Mouse (Mus musculus): ENCODE measurements around the gene Calml4. TPM values are rescaled to one million over a fixed set of nuclear protein-coding genes. Genes with fewer than 3 reads are reported as not detected.

The Calml4 gene
- polyA plus RNA-seq, 1 experiment, result 0.30 TPM

DNA sequence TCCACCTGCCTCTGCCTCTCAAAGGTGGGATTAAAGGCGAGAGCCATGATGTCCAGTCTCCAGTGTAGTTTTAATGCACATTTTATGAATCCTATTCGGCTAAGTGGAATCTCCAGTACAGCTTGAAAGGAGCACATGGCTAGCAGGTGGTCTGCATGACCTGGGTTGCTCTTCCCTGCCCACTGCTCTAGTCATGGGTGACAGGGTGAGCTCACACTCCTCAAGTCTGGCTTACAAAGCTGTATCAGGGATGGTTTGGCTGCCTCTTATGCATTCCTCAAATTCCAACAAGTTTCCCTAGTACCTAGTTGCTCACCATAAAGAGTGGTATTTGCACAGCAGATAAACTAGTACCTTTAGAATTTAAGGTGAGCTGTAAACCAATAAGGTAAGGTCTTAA lies 19.9 kb downstream of the Calml4 start:
- Histone ChIP-seq H3K36me3 (ENCODE audit: control insufficient read depth, insufficient read depth) (no peaks in the 10 kb centered on the region), H3ac (ENCODE audit: control insufficient read depth, insufficient read length, low read depth) (no peak overlapping the region), H3K79me2 (ENCODE audit: control insufficient read depth, insufficient read depth) (no peaks in the 10 kb centered on the region), H3K79me3 (ENCODE audit: low read depth) (no peaks in the 10 kb centered on the region), H3K27me3 (ENCODE audit: control insufficient read depth, insufficient read depth, insufficient read length) (no peaks in the 10 kb centered on the region), H3K4me3 (ENCODE audit: insufficient read depth, poor library complexity, severe bottlenecking) (no peak overlapping the region)
- TF ChIP-seq MYOG (IDR thresholded peaks at IDR 0.05; ENCODE audit: control insufficient read depth, extremely low read depth, insufficient read length) (no peak), CTCF (IDR thresholded peaks at IDR 0.05; ENCODE audit: control insufficient read depth, insufficient read depth, insufficient read length) (no peak), FOSL1 (IDR thresholded peaks at IDR 0.05; ENCODE audit: insufficient read depth, low read length, poor library complexity, severe bottlenecking) (no peak), MAX (IDR thresholded peaks at IDR 0.05) (no peak), MYOD1 (IDR thresholded peaks at IDR 0.05; ENCODE audit: control insufficient read depth, insufficient read length, low read depth) (no peak), CEBPB (IDR thresholded peaks at IDR 0.05; ENCODE audit: low read depth) (no peak), USF1 (IDR thresholded peaks at IDR 0.05; ENCODE audit: low read depth) (no peak)

DNA sequence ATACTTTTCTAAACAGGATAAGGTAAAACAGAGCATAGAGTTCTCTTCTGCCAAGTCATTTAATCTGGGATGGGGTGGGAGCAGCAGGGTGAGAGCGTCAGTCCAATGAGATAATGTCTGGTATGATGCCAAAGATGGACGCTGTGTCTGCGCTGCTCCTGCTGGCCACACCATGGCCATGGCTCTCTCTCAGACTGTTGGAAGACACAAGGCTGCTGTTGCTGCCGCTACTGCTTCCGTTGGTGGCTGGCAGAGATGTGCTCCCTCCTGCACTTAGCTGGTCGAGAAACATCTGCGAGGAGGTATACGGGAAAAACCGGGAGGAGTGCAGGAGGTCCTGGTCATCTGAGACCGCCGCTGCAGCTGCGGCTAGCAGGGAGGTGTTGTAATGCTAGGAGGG lies 24.0 kb downstream of the Calml4 start:
- H3K4me3 ChIP-seq (ENCODE audit: insufficient read depth, poor library complexity, severe bottlenecking), result no peak overlapping the region
- peaks cover 27% of the 10 kb centered on the region for H3K36me3 ChIP-seq (ENCODE audit: control insufficient read depth, insufficient read depth)
- TF ChIP-seq USF1 (IDR thresholded peaks at IDR 0.05; ENCODE audit: low read depth) (no peak), MYOD1 (IDR thresholded peaks at IDR 0.05; ENCODE audit: control insufficient read depth, insufficient read length, low read depth) (no peak), CTCF (IDR thresholded peaks at IDR 0.05; ENCODE audit: control insufficient read depth, insufficient read depth, insufficient read length) (no peak)
- H3K79me2 ChIP-seq (ENCODE audit: control insufficient read depth, insufficient read depth), result no peaks in the 10 kb centered on the region
- H3K79me3 ChIP-seq (ENCODE audit: low read depth), result no peaks in the 10 kb centered on the region
- no peak overlapping the region for H3ac ChIP-seq (ENCODE audit: control insufficient read depth, insufficient read length, low read depth)
- no peaks in the 10 kb centered on the region for H3K27me3 ChIP-seq (ENCODE audit: control insufficient read depth, insufficient read depth, insufficient read length)

DNA sequence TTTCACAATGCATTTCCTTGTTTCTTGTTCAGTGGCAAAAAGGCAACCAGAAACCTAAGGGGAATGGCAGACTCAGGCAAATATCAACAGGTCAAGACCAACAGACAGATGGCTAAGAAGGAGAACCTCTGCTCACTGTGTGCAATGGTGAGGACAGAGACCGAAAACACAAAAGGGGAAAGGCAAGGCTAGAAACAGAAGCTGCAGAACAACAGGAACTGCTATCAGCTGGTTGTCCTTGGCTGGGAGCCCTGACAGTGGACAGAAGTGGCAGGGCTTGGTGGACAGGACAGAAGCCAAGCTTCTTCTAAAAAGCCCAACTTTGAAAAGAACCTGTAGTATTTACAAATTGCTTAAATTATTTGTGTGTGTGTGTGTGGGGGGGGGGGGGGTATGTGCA lies 36.6 kb downstream of the Calml4 start:
- H3K79me2 ChIP-seq (ENCODE audit: control insufficient read depth, insufficient read depth), result no peaks in the 10 kb centered on the region
- no peaks in the 10 kb centered on the region for H3K79me3 ChIP-seq (ENCODE audit: low read depth)
- H3ac ChIP-seq (ENCODE audit: control insufficient read depth, insufficient read length, low read depth), result no peak overlapping the region
- H3K36me3 ChIP-seq (ENCODE audit: control insufficient read depth, insufficient read depth), result peaks cover 17% of the 10 kb centered on the region
- no peak overlapping the region for H3K4me3 ChIP-seq (ENCODE audit: insufficient read depth, poor library complexity, severe bottlenecking)
- H3K27me3 ChIP-seq (ENCODE audit: control insufficient read depth, insufficient read depth, insufficient read length), result no peaks in the 10 kb centered on the region
- no peak for TF ChIP-seq FOSL1 (IDR thresholded peaks at IDR 0.05; ENCODE audit: insufficient read depth, low read length, poor library complexity, severe bottlenecking)
- TF ChIP-seq MYOD1 (IDR thresholded peaks at IDR 0.05; ENCODE audit: control insufficient read depth, insufficient read length, low read depth), result no peak
- no peak for TF ChIP-seq MYOG (IDR thresholded peaks at IDR 0.05; ENCODE audit: control insufficient read depth, extremely low read depth, insufficient read length)
- TF ChIP-seq CEBPB (IDR thresholded peaks at IDR 0.05; ENCODE audit: low read depth), result no peak
- no peak for TF ChIP-seq MAX (IDR thresholded peaks at IDR 0.05)
- TF ChIP-seq USF1 (IDR thresholded peaks at IDR 0.05; ENCODE audit: low read depth), result no peak
- no peak for TF ChIP-seq CTCF (IDR thresholded peaks at IDR 0.05; ENCODE audit: control insufficient read depth, insufficient read depth, insufficient read length)

DNA sequence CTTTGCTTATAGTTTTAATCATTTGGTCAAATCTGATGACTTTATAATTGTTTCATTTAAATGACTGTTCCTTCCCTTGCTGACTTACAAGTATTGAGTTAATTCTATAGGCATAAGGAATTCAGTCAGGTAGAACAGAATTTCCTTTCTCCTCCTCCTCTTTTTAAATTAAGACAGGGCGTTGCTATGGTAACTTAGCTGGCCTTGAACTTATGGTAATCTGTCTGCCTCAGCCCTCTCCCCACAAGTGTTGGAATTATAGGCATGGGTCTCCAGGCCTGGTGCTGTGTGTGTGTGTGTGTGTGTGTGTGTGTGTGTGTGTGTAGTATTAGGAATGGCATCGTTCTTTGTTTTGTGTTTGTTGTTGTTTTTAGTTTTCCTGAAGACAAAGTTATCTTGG lies 43.9 kb downstream of the Calml4 start:
- H3K79me2 ChIP-seq (ENCODE audit: control insufficient read depth, insufficient read depth), result no peaks in the 10 kb centered on the region
- TF ChIP-seq USF1 (IDR thresholded peaks at IDR 0.05; ENCODE audit: low read depth) (no peak), MYOD1 (IDR thresholded peaks at IDR 0.05; ENCODE audit: control insufficient read depth, insufficient read length, low read depth) (no peak), FOSL1 (IDR thresholded peaks at IDR 0.05; ENCODE audit: insufficient read depth, low read length, poor library complexity, severe bottlenecking) (no peak), MAX (IDR thresholded peaks at IDR 0.05) (no peak), CTCF (IDR thresholded peaks at IDR 0.05; ENCODE audit: control insufficient read depth, insufficient read depth, insufficient read length) (no peak), MYOG (IDR thresholded peaks at IDR 0.05; ENCODE audit: control insufficient read depth, extremely low read depth, insufficient read length) (no peak), CEBPB (IDR thresholded peaks at IDR 0.05; ENCODE audit: low read depth) (no peak)
- no peaks in the 10 kb centered on the region for H3K79me3 ChIP-seq (ENCODE audit: low read depth)
- peaks cover 17% of the 10 kb centered on the region for H3K36me3 ChIP-seq (ENCODE audit: control insufficient read depth, insufficient read depth)
- no peaks in the 10 kb centered on the region for H3K27me3 ChIP-seq (ENCODE audit: control insufficient read depth, insufficient read depth, insufficient read length)
- no peak overlapping the region for H3ac ChIP-seq (ENCODE audit: control insufficient read depth, insufficient read length, low read depth)
- H3K4me3 ChIP-seq (ENCODE audit: insufficient read depth, poor library complexity, severe bottlenecking), result no peak overlapping the region

GRCm38 (mm10) chr9:62903841-62904240 lies 46.0 kb downstream of the Calml4 start:
- Histone ChIP-seq H3K79me3 (ENCODE audit: low read depth) (no peaks in the 10 kb centered on the region), H3ac (ENCODE audit: control insufficient read depth, insufficient read length, low read depth) (no peak overlapping the region), H3K36me3 (ENCODE audit: control insufficient read depth, insufficient read depth) (peaks cover 17% of the 10 kb centered on the region), H3K79me2 (ENCODE audit: control insufficient read depth, insufficient read depth) (no peaks in the 10 kb centered on the region), H3K27me3 (ENCODE audit: control insufficient read depth, insufficient read depth, insufficient read length) (no peaks in the 10 kb centered on the region), H3K4me3 (ENCODE audit: insufficient read depth, poor library complexity, severe bottlenecking) (no peak overlapping the region)
- no peak for TF ChIP-seq MYOG (IDR thresholded peaks at IDR 0.05; ENCODE audit: control insufficient read depth, extremely low read depth, insufficient read length)
- no peak for TF ChIP-seq MYOD1 (IDR thresholded peaks at IDR 0.05; ENCODE audit: control insufficient read depth, insufficient read length, low read depth)
- TF ChIP-seq CEBPB (IDR thresholded peaks at IDR 0.05; ENCODE audit: low read depth), result no peak
- TF ChIP-seq FOSL1 (IDR thresholded peaks at IDR 0.05; ENCODE audit: insufficient read depth, low read length, poor library complexity, severe bottlenecking), result no peak
- no peak for TF ChIP-seq MAX (IDR thresholded peaks at IDR 0.05)
- no peak for TF ChIP-seq CTCF (IDR thresholded peaks at IDR 0.05; ENCODE audit: control insufficient read depth, insufficient read depth, insufficient read length)
- no peak for TF ChIP-seq USF1 (IDR thresholded peaks at IDR 0.05; ENCODE audit: low read depth)

DNA sequence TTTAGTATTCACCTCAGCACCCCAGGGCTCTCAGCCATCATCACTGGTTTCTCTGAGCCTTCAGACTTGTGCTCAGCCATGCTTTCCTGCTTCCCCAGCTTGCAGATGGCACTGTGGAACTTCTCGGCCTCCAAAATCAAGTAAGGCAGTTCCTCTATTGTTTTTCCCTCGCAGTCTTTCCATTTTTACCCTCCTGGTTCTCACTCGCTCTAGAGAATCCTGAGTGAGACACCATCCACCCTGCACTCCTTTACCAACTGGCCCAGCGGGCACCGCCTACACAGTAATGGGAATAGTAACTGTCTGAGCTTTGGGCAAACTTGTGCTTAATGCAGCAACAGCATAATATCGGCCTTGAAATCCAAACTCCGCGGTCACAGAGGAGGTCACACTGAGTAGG lies 47.2 kb downstream of the Calml4 start:
- TF ChIP-seq MYOG (IDR thresholded peaks at IDR 0.05; ENCODE audit: control insufficient read depth, extremely low read depth, insufficient read length), result no peak
- no peak for TF ChIP-seq USF1 (IDR thresholded peaks at IDR 0.05; ENCODE audit: low read depth)
- TF ChIP-seq MAX (IDR thresholded peaks at IDR 0.05), result no peak
- no peak for TF ChIP-seq CEBPB (IDR thresholded peaks at IDR 0.05; ENCODE audit: low read depth)
- TF ChIP-seq MYOD1 (IDR thresholded peaks at IDR 0.05; ENCODE audit: control insufficient read depth, insufficient read length, low read depth), result no peak
- no peak for TF ChIP-seq FOSL1 (IDR thresholded peaks at IDR 0.05; ENCODE audit: insufficient read depth, low read length, poor library complexity, severe bottlenecking)
- TF ChIP-seq CTCF (IDR thresholded peaks at IDR 0.05; ENCODE audit: control insufficient read depth, insufficient read depth, insufficient read length), result no peak
- Histone ChIP-seq H3K79me2 (ENCODE audit: control insufficient read depth, insufficient read depth) (no peaks in the 10 kb centered on the region), H3K4me3 (ENCODE audit: insufficient read depth, poor library complexity, severe bottlenecking) (no peak overlapping the region), H3K27me3 (ENCODE audit: control insufficient read depth, insufficient read depth, insufficient read length) (no peaks in the 10 kb centered on the region), H3K79me3 (ENCODE audit: low read depth) (no peaks in the 10 kb centered on the region), H3K36me3 (ENCODE audit: control insufficient read depth, insufficient read depth) (peaks cover 21% of the 10 kb centered on the region), H3ac (ENCODE audit: control insufficient read depth, insufficient read length, low read depth) (no peak overlapping the region)
